Mouse (Mus musculus): ENCODE data around the gene Mark3. TPM values are rescaled to one million over a fixed set of nuclear protein-coding genes. Genes with fewer than 3 reads are reported as not detected.

The Mark3 gene
- polyA plus RNA-seq, 1 experiment from 2014 or later: 42.1 TPM

DNA sequence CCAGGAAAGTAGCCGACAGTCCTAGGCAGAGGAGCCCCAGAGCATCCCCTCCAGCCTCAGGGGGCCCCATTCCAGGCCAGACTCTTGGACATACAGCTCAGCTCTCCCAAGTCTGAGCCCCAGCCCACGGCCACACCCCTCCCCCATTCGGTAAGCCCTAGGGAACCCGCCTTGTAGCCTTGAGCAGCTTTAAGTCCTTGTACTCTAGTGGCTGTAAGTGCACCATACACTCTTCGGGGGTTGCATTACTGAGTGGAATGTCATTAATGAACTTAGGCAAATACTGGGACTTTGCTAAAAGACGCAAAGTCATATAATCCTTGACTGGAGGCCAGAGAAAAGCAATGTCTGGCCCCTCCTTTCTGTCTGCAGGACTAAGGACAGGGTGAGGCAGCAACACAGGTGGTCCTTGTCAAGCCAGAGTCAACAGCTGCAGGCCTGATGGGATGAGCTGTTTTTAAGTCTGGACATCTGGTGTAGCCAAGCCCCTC, 89.9 kb downstream of the Mark3 start:
- H3K36me3 ChIP-seq (replicated peaks): peaks cover 79% of the 10 kb centered on the region
- H3K27ac ChIP-seq: peak overlapping the region; percentile 56
- no peaks in the 10 kb centered on the region for H3K9me3 ChIP-seq
- peaks cover under 1% of the 10 kb centered on the region; the same call in 1 of the 2 replicates for H3K27me3 ChIP-seq (ENCODE audit: poor library complexity, severe bottlenecking)
- H3K4me3 ChIP-seq: no peak overlapping the region
- H3K4me1 ChIP-seq: peaks cover 30% of the 10 kb centered on the region
- 47% methylated on average over 6 of the region's 6 CpGs for WGBS
- no peak for DNase-seq (ENCODE audit: extremely low spot score, low spot score)

DNA sequence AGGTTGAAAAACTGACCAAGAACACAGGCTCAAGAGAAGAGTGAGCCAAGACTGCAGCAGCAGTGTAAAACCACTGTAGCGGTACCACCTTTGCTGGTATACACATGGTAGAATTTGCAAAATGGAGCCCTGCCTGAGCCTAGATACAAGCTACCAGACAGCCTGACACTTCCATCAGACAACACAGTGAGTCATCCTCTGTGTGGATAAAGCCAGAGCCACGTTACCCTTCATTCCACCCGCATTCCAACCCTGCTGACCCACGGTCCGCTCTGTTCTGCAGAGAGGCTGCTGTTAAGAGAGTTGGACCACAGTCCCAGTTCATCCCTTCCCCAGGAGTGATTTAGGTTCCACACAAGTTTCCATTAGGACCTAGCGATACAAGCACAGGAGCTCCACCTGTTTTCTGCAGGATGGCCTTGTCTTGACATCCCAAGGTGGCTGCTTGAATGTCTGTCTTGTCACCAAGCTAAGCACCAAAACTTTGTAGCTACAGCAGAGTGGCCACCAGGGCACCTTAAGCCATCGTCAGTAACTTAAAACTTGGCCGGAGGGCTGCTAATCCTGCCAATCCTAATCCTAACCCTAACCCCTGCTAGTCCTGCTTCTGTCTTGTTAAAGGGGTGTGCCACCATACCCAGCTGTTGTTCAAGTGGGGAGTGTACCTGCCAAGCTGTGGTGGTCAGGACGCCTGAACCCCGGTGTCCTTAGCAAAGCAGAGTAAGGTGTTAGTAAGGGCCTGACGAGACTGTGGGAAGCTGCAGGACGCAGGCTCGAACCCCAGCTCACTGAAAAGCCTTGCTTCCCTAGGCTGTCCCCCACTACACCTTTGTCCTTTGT, 90.9 kb downstream of the Mark3 start:
- WGBS: 86% methylated on average over 13 of the region's 13 CpGs
- no peaks in the 10 kb centered on the region for H3K9me3 ChIP-seq
- peaks cover 41% of the 10 kb centered on the region for H3K4me1 ChIP-seq
- peaks cover 79% of the 10 kb centered on the region for H3K36me3 ChIP-seq (replicated peaks)
- no peak overlapping the region for H3K4me3 ChIP-seq
- no peak for DNase-seq (ENCODE audit: extremely low spot score, low spot score)
- no peak overlapping the region for H3K27ac ChIP-seq
- H3K27me3 ChIP-seq (ENCODE audit: poor library complexity, severe bottlenecking): peaks cover 11% of the 10 kb centered on the region

DNA sequence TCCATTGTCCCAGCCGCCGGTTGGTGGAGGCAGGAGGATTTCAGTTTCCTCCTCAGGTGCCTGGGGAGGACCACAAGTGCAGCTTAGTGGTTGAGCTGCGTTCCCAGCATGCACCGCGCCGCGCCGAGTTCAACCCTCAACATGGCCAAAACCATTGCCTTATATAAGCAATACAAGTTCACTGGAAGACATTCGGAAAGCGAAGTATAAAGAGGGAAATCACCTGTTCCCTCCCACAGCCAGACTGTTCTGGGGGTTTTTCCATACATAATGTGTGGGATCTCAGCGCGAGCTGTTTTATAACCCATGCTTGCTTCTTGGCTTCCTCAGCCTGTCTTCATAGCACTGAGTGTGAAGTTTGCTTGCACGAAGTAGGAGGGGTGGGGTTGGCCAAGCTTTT, 92.1 kb downstream of the Mark3 start:
- Histone ChIP-seq H3K4me1 (peaks cover 52% of the 10 kb centered on the region), H3K4me3 (no peak overlapping the region), H3K36me3 (replicated peaks) (peaks cover 79% of the 10 kb centered on the region), H3K27ac (no peak overlapping the region), H3K9me3 (no peaks in the 10 kb centered on the region), H3K27me3 (ENCODE audit: poor library complexity, severe bottlenecking) (peaks cover 22% of the 10 kb centered on the region)
- 79% methylated on average over 13 of the region's 13 CpGs for WGBS
- DNase-seq (ENCODE audit: extremely low spot score, low spot score): no peak

DNA sequence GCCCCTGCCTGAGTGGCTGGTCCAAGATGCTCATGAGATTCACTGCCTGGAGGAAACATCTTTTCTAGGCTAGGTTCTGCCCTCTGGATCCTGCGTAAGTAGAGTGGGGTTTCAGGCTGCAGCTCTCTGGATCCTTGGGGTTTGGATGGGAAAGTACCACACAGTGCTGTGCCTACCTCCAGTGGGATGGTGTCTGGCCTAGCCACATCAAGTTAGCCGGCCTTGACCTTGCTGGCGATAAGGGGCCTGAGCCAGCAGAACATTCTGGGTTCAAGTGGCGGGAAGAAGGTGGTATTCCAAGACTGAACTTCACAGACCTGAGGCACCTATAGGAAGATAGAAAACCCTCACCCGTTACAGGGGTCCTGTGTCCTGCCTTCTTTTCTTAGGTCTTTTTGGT, 93.1 kb downstream of the Mark3 start:
- Histone ChIP-seq H3K27me3 (ENCODE audit: poor library complexity, severe bottlenecking) (peaks cover 32% of the 10 kb centered on the region), H3K36me3 (replicated peaks) (peaks cover 70% of the 10 kb centered on the region), H3K9me3 (no peaks in the 10 kb centered on the region), H3K4me3 (no peak overlapping the region), H3K27ac (peak overlapping the region; percentile 17; the same call in 1 of the 2 replicates), H3K4me1 (peaks cover 62% of the 10 kb centered on the region)
- DNase-seq (ENCODE audit: extremely low spot score, low spot score): no peak
- 93% methylated on average over 5 of the region's 5 CpGs for WGBS

DNA sequence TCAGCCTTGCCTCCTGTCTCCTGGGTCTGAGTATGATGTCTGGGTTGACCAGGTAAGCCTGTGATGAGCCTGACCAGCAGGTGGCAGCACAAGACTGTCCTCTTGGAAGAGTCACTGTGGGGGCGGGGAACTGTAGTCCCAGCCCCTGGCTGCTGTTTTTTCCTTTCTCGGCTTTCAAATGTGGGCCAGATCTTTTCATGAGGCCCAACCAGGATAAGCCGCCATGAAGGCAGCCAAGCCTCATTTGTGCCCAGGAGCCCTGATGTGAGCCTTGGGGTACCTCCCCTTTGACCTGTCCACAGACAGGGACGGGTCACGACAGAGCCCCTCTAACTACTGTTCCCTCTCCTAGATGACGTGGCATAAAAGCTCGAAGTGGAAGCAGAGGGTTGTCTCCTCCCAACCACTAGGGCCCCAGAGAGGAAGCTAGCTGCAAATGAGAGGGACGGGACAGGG, 94.2 kb downstream of the Mark3 start:
- H3K9me3 ChIP-seq: no peaks in the 10 kb centered on the region
- 2% methylated on average over 8 of the region's 8 CpGs for WGBS
- peaks cover 42% of the 10 kb centered on the region for H3K27me3 ChIP-seq (ENCODE audit: poor library complexity, severe bottlenecking)
- peak overlapping the region; percentile 78 for H3K4me3 ChIP-seq
- peak; percentile 91 for DNase-seq (ENCODE audit: extremely low spot score, low spot score)
- H3K27ac ChIP-seq: peak overlapping the region; percentile 93
- peaks cover 62% of the 10 kb centered on the region for H3K36me3 ChIP-seq (replicated peaks)
- H3K4me1 ChIP-seq: peaks cover 70% of the 10 kb centered on the region

DNA sequence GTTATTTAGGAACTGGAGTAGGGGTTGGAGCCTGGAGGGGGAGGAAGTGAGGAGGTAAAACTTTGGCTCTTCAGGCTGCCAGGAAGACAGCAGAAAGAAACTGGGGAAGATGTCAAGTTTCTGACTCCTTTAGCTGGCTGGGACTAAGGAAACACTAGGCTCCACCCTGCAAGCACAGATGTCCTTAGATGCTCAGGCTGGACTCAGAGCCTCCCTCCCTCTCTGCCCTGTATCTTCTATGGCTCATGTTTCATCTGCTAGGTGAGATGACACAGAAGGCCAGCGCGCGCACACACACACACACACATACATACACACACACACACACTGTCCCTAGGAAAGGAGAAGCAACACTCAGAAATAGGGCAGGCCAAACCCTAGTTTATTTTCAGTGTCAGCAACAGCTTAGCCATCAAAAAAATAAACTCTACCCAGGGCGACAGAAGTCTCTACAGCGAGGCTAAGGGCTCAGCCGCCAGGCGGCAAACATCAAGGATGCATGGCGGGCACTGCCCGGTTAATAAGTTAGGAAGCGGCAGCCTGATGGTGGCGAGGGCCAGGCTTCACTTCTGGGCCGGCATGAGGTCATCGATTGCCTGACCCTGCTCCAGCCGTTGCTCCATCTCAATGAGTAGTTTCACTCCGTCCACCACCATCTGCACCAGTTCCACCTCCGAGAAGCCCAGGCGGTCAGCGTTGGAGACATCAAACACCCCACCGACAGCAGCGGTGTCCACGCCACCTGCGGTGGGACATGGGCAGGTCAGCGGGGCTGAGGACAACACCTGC, 94.9 kb downstream of the Mark3 start:
- H3K4me3 ChIP-seq: peak overlapping the region; percentile 78
- no peak for DNase-seq (ENCODE audit: extremely low spot score, low spot score)
- H3K4me1 ChIP-seq: peaks cover 69% of the 10 kb centered on the region
- H3K27ac ChIP-seq: peak overlapping the region; percentile 93
- H3K27me3 ChIP-seq (ENCODE audit: poor library complexity, severe bottlenecking): peaks cover 49% of the 10 kb centered on the region
- H3K9me3 ChIP-seq: no peaks in the 10 kb centered on the region
- peaks cover 57% of the 10 kb centered on the region for H3K36me3 ChIP-seq (replicated peaks)
- WGBS: 77% methylated on average over 23 of the region's 23 CpGs

DNA sequence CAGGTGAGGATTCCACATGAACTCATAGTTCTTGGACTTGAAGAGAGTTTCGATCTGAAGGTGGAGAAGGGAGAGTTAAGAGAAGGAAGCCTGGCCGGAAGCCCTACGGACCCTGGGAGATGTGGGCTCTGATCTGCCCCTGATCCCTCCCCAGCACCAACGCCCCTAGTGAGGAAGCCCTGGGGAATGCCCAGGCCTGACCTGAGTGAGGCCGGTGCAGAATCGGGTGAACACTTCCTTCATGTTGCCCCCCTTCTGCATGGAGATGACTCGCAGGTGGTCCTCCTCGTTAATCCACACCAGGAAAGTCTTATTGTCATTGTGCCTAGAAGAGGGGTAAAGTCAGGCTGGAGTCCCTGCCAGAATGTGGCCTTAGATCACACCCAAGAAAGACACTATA, 95.6 kb downstream of the Mark3 start:
- H3K4me3 ChIP-seq: peak overlapping the region; percentile 78
- no peak for DNase-seq (ENCODE audit: extremely low spot score, low spot score)
- no peaks in the 10 kb centered on the region for H3K9me3 ChIP-seq
- 56% methylated on average over 8 of the region's 8 CpGs for WGBS
- H3K27ac ChIP-seq: peak overlapping the region; percentile 93; the same call in 1 of the 2 replicates
- H3K27me3 ChIP-seq (ENCODE audit: poor library complexity, severe bottlenecking): peaks cover 57% of the 10 kb centered on the region
- H3K4me1 ChIP-seq: peaks cover 67% of the 10 kb centered on the region
- peaks cover 51% of the 10 kb centered on the region for H3K36me3 ChIP-seq (replicated peaks)

DNA sequence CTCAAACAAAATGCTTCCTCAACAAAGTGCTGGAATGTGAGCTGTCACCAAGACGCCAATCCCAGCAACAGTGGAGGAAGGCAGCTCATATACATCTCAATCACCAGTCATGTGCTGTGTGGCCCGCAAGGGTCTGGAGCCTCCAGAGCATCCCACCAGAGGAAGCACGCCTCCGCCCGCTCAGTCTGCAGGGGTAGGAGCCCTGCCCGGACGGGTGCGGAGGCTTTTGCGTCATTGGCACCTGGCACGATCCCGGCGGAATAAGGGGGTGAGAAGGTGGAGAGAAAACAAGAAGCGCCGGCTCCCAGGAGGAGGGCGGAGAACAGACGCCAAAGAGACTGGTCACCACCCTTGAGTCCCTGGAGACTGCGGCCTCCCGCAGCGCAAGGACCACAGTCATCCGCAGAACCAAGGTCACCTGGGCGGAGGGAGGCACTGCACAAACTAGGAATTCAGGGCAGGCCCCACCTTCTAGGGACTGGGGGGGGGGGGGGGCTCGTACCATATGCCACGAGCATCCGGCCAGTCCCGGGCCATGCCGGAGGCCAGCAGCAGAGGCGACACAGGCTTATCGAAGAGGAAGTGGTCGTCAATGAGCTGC, 96.1 kb downstream of the Mark3 start:
- Histone ChIP-seq H3K9me3 (no peaks in the 10 kb centered on the region), H3K27me3 (ENCODE audit: poor library complexity, severe bottlenecking) (peaks cover 62% of the 10 kb centered on the region), H3K36me3 (replicated peaks) (peaks cover 45% of the 10 kb centered on the region), H3K27ac (peak overlapping the region; percentile 93), H3K4me3 (peak overlapping the region; percentile 78), H3K4me1 (peaks cover 64% of the 10 kb centered on the region)
- WGBS: 6% methylated on average over 28 of the region's 29 CpGs
- DNase-seq (ENCODE audit: extremely low spot score, low spot score): no peak

DNA sequence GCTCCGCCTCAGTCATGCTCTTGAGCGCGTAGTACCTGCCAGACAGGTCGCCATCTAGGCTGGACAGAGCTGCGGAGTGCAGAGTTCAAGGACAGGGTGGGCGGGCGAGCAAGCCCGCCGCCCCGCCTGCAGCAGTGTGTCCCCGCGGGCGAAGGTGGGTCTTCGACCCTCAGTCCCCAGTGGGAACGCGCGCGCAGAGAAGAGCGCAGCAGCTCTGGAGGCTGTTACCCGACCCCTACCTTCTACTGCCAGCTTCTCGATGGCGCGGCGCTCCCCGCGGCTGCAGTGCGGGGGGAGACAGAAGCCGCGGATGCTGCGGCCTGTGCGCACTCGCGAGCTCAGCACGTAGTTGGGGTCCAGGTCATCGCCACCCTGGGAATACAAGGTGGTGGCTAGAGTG, 96.7 kb downstream of the Mark3 start:
- 1% methylated on average over 35 of the region's 35 CpGs for WGBS
- H3K4me1 ChIP-seq: peaks cover 64% of the 10 kb centered on the region
- peaks cover 45% of the 10 kb centered on the region for H3K36me3 ChIP-seq (replicated peaks)
- H3K9me3 ChIP-seq: no peaks in the 10 kb centered on the region
- H3K27ac ChIP-seq: peak overlapping the region; percentile 93
- peak overlapping the region; percentile 78 for H3K4me3 ChIP-seq
- no peak for DNase-seq (ENCODE audit: extremely low spot score, low spot score)
- H3K27me3 ChIP-seq (ENCODE audit: poor library complexity, severe bottlenecking): peaks cover 67% of the 10 kb centered on the region

DNA sequence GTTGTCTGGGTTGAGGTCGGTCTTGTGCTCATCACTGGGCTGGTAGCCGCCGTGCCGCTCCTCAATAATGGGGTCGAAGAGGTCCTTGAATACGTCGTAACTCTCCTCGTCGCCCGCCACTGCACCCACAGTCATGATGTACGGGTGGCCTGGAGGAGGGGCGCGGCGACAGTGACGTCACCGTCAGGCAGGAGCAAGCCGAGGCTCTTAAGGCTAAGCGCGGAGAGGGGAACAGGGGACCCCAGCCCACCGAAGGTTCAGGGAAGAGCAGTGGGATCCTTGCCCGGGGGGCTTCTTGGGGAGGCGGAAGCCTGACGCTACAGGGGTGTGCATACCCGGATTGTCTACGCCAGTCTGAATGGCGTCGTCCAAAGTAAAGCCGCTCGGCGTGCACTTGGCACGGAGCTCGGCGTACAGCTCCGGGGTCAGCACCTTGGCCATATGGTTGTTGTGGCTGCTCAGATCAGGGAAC, 97.1 kb downstream of the Mark3 start:
- peaks cover 64% of the 10 kb centered on the region for H3K4me1 ChIP-seq
- WGBS: under 1% methylated on average over 34 of the region's 34 CpGs
- H3K27me3 ChIP-seq (ENCODE audit: poor library complexity, severe bottlenecking): peaks cover 72% of the 10 kb centered on the region
- H3K4me3 ChIP-seq: peak overlapping the region; percentile 78
- H3K36me3 ChIP-seq (replicated peaks): peaks cover 44% of the 10 kb centered on the region
- peak overlapping the region; percentile 93 for H3K27ac ChIP-seq
- no peaks in the 10 kb centered on the region for H3K9me3 ChIP-seq
- peak; percentile 73 for DNase-seq (ENCODE audit: extremely low spot score, low spot score)

DNA sequence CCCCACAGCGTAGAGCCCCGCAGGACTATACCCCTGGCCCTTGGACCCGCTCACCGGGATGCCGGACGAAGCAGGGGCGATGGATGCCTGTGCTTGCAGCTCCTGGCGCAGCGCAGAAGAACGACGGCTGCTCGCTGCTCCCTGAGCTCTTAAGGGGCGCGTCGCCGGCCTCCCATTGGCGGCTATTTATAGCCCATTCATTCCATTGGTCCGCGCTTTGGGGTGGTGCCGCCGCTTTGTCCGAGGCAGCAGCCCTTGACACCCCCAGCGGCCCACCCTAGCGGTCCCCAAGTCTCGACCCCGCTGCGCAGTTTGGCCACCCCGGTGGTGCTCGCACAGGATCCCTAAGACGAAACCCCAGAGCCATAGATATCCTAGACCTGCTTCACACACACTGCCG, 97.9 kb downstream of the Mark3 start, which contains the start of gene Ckb:
Ckb (minus strand) TSS at position 163 of the 400 bp plus-strand sequence.
- H3K9me3 ChIP-seq: no peaks in the 10 kb centered on the region
- H3K4me1 ChIP-seq: peaks cover 69% of the 10 kb centered on the region
- peak; percentile 89 for DNase-seq (ENCODE audit: extremely low spot score, low spot score)
- H3K36me3 ChIP-seq (replicated peaks): peaks cover 37% of the 10 kb centered on the region
- H3K4me3 ChIP-seq: peak within 1 kb of the TSS; percentile 78
- peak within 1 kb of the TSS; percentile 93 for H3K27ac ChIP-seq
- peaks cover 75% of the 10 kb centered on the region for H3K27me3 ChIP-seq (ENCODE audit: poor library complexity, severe bottlenecking)
- under 1% methylated on average over 31 of the region's 31 CpGs for whole genome bisulfite sequencing

DNA sequence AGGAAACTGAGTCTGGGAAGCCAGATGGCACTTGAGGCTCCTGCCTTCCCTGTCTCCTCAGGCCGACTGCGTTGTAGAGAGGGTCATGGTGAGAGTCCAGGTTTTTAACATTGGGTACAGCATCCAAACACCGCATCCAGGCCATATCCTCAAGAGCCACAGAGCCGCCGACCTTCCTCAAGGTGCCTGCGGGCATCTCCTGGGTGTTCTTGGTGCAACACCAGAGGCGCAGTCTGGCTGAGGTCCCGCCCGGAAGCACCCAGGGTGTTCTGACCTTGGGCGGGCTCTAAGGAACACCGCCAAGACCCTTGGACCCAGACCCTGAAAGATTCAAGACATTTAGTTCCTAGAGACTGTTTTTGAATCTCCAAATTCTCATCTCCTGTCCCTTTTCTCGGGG, 98.3 kb downstream of the Mark3 start:
- peak overlapping the region; percentile 78 for H3K4me3 ChIP-seq
- peaks cover 75% of the 10 kb centered on the region for H3K27me3 ChIP-seq (ENCODE audit: poor library complexity, severe bottlenecking)
- DNase-seq (ENCODE audit: extremely low spot score, low spot score): no peak
- peaks cover 73% of the 10 kb centered on the region for H3K4me1 ChIP-seq
- no peaks in the 10 kb centered on the region for H3K9me3 ChIP-seq
- H3K36me3 ChIP-seq (replicated peaks): peaks cover 33% of the 10 kb centered on the region
- whole genome bisulfite sequencing: 11% methylated on average over 12 of the region's 12 CpGs
- peak overlapping the region; percentile 93 for H3K27ac ChIP-seq
